Mouse (Mus musculus): ENCODE data around the gene Atn1. TPM values are rescaled to one million over a fixed set of nuclear protein-coding genes. Genes with fewer than 3 reads are reported as not detected.

The Atn1 gene
- polyA plus RNA-seq, 1 experiment from 2014 or later: 17.7 TPM

GRCm38 (mm10) chr6:124746296-124746605 is 10.1 kb downstream of the Atn1 start:
- Histone ChIP-seq H3K4me3 (replicated peaks) (peak overlapping the region; percentile 55), H3K4me2 (peak overlapping the region; percentile 94), H3K27ac (peak overlapping the region; percentile 95), H3K36me3 (peaks cover 69% of the 10 kb centered on the region), H3K4me1 (peaks cover 52% of the 10 kb centered on the region), H3K9ac (peak overlapping the region; percentile 71), H3K9me3 (replicated peaks) (no peaks in the 10 kb centered on the region), H3K27me3 (no peaks in the 10 kb centered on the region)
- ATAC-seq (replicated peaks; ENCODE audit: low FRiP score): peak; percentile 3
- 24% methylated on average over 8 of the region's 8 CpGs for whole genome bisulfite sequencing

DNA sequence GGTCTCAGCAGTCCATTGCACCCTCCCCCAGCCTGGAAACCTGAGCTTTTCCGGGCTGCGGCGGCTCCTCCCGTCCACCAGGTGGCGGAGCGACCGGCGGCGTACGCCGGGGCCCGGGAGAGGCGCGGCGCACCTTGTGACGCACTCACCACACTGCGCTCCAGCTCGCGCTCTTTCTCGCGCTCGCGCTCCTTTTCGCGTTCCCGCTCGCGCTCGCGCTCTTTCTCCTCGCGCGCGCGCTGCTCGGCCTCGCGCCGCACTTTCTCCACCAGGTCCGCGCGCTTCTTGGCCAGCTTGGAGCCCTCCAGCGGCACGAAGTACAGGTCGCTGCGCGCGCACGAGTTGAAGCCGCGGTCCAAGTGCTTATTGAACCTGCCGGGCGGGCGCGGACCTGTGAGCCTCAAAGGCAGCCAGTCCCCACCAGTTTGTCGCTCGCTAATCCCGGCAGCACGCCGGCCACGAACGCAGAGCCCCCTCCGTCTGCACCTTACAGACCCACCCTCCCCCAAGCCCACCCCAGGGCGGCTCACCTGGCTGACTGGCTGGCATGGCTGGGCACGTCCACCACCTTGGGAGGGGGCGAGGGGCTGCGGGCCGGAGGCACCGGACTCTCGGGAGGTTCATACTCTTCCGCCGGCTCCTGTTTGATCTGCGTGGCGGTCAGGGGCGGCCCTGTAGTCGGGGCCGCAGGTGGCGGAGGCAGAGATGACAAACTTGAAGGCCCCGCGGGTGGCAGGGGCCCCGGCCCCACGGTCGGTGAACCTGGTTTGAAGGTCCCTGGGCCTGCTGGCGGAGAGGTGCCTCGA is 10.6 kb downstream of the Atn1 start:
- 2% methylated on average over 85 of the region's 85 CpGs for whole genome bisulfite sequencing
- H3K27ac ChIP-seq: peak overlapping the region; percentile 95
- peak overlapping the region; percentile 71 for H3K9ac ChIP-seq
- H3K9me3 ChIP-seq (replicated peaks): no peaks in the 10 kb centered on the region
- no peaks in the 10 kb centered on the region for H3K27me3 ChIP-seq
- H3K4me3 ChIP-seq (replicated peaks): peak overlapping the region; percentile 55
- peak overlapping the region; percentile 94 for H3K4me2 ChIP-seq
- ATAC-seq (replicated peaks; ENCODE audit: low FRiP score): peak; percentile 85
- H3K4me1 ChIP-seq: peaks cover 52% of the 10 kb centered on the region
- H3K36me3 ChIP-seq: peaks cover 65% of the 10 kb centered on the region

DNA sequence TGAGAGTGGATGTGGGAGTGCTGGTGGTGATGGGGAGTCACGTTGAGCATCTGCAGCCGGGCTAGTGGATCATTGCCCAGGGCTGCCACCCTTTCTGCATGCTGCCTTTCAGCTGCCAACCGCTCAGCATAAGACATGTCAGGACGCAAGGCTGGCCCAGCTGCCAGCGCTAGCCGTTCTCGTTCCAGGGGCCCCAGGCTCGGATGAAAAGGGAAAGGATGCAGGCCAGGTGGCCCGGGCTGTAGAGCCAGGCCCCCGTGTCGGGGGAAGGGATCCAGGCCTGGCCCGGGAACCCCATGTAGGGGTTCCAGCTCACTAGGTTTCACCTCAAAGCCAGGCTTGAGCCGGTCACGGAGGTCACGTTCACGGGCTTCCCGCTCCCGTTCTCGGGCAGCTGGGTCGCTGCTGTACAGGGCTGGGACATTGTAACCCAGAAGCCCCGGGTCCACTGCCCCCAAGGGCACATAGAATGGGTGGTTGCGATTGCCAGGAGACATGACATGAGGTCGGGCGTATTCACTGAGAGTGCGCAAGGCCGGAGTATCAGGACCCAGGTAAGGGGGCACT is 11.5 kb downstream of the Atn1 start:
- H3K4me3 ChIP-seq (replicated peaks): peak overlapping the region; percentile 55
- H3K36me3 ChIP-seq: peaks cover 65% of the 10 kb centered on the region
- H3K9me3 ChIP-seq (replicated peaks): no peaks in the 10 kb centered on the region
- H3K4me2 ChIP-seq: peak overlapping the region; percentile 94
- ATAC-seq (replicated peaks; ENCODE audit: low FRiP score): 0 out of 2 replicates have a peak, but pooled peaks have one; percentile 1
- H3K9ac ChIP-seq: peak overlapping the region; percentile 10
- 48% methylated on average over 26 of the region's 26 CpGs for WGBS
- H3K27ac ChIP-seq: peak overlapping the region; percentile 95
- no peaks in the 10 kb centered on the region for H3K27me3 ChIP-seq
- H3K4me1 ChIP-seq: peaks cover 52% of the 10 kb centered on the region

DNA sequence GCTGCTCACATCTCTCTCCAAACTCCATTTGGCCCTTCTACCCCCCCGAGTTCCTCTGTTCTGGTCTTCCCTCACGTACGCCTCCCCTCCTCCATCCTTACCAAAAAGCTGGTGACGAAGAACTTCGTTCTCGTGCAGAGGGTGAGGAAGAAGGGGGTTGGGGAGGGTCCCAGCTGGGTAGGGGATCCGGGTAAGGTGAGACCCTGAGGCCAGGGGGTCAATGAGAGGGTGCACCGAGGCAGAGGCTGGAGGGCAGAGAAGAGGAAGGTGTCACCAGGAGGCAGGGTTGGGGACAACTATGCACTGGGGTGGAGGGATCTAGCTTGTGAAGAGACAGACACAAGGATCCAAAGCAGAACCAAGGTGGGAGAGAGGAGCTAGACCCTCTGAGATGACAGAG is 12.7 kb downstream of the Atn1 start:
- ATAC-seq (replicated peaks; ENCODE audit: low FRiP score): no peak

GRCm38 (mm10) chr6:124742839-124743514 is 13.3 kb downstream of the Atn1 start:
- Histone ChIP-seq H3K4me2 (no peak overlapping the region), H3K36me3 (peaks cover 48% of the 10 kb centered on the region), H3K27ac (no peak overlapping the region), H3K9ac (peak overlapping the region; percentile 14; the same call in 1 of the 2 replicates), H3K4me3 (replicated peaks) (no peak overlapping the region), H3K4me1 (peaks cover 69% of the 10 kb centered on the region), H3K27me3 (no peaks in the 10 kb centered on the region), H3K9me3 (replicated peaks) (no peaks in the 10 kb centered on the region)
- 89% methylated on average over 15 of the region's 15 CpGs for WGBS
- no peak for ATAC-seq (replicated peaks; ENCODE audit: low FRiP score)

More for the DNA sequence above, 12.7 kb downstream of the Atn1 start:
- Histone ChIP-seq H3K27ac (no peak overlapping the region), H3K27me3 (no peaks in the 10 kb centered on the region), H3K36me3 (peaks cover 54% of the 10 kb centered on the region), H3K4me1 (peaks cover 63% of the 10 kb centered on the region), H3K9me3 (replicated peaks) (no peaks in the 10 kb centered on the region), H3K4me2 (no peak overlapping the region), H3K4me3 (replicated peaks) (no peak overlapping the region), H3K9ac (no peak overlapping the region)
- 84% methylated on average over 8 of the region's 8 CpGs for WGBS

DNA sequence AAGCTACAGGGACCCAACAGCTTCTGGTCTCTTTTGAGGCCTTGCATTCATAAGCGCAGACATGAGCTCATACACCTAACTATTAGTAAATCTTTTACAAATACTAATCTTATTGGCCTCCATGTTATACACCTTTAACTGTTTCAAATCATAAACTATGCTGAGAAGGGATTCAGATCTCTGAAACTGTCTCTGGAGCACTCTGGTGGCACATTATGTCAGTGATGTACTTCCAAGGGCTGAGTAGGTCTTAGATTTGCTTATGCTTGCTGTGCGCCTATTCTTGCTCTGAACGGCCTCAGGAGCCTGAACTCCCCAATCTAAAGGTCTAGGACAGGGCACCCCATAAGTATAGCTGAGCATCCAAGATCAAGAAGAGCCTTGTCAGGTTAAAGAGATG is 14.5 kb downstream of the Atn1 start:
- H3K27me3 ChIP-seq: no peaks in the 10 kb centered on the region
- 74% methylated on average over 3 of the region's 3 CpGs for WGBS
- peaks cover 60% of the 10 kb centered on the region for H3K4me1 ChIP-seq
- peaks cover 36% of the 10 kb centered on the region for H3K36me3 ChIP-seq
- H3K9ac ChIP-seq: peak overlapping the region; percentile 76
- H3K4me3 ChIP-seq (replicated peaks): peak overlapping the region; percentile 58
- peak overlapping the region; percentile 99 for H3K27ac ChIP-seq
- H3K9me3 ChIP-seq (replicated peaks): no peaks in the 10 kb centered on the region
- peak overlapping the region; percentile 75 for H3K4me2 ChIP-seq
- no peak for ATAC-seq (replicated peaks; ENCODE audit: low FRiP score)

DNA sequence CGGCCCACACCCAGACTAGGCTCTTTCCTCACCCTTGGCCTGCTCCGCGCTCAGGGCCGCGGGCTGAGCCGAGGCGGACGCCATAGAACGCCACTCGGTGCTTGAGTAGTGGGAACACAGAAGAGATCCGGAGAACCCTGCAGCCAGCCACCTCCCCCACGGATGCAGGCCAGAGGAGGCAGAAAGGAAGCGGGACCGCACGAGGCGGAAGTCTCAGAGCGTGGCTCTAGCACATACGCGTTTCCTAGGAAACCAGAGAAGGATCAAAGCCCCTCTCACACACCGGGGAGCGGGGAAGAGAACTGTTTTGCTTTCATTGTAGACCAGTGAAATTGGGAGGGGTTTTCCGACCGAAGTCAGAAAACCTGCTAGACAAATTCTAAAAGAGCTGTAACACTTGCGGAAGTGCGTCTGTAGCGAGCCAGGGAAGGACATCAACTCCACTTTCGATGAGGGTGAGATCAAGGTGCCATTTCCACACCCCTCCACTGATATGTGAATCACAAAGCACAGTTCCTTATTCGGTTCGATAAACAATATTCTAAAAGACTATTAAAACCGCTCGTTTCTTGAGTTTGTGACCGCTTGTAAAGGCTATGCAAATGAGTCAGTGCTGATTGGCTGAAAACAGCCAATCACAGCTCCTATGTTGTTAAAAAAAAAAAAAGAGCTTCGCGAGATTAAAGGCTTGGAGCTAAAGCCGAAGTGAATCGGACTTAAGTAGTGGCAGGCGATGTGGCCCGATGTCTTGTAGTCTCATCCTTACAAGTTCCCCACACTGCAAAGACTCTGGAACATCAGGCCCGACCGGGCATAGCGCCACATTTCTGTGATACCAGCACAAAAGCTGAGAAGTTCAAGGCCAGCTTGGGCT is 15.2 kb downstream of the Atn1 start, which contains the start of gene Grcc10:
Gene Grcc10, minus strand, starts transcription at position 487 of the 874 bp plus-strand sequence.
- H3K4me2 ChIP-seq: peak within 1 kb of the TSS; percentile 75
- peak within 1 kb of the TSS; percentile 76 for H3K9ac ChIP-seq
- H3K9me3 ChIP-seq (replicated peaks): no peaks in the 10 kb centered on the region
- H3K4me1 ChIP-seq: peaks cover 53% of the 10 kb centered on the region
- H3K27me3 ChIP-seq: no peaks in the 10 kb centered on the region
- peak within 1 kb of the TSS; percentile 99 for H3K27ac ChIP-seq
- ATAC-seq (replicated peaks; ENCODE audit: low FRiP score): peak; percentile 81
- WGBS: under 1% methylated on average over 41 of the region's 41 CpGs
- H3K4me3 ChIP-seq (replicated peaks): peak within 1 kb of the TSS; percentile 58
- H3K36me3 ChIP-seq: peaks cover 29% of the 10 kb centered on the region

GRCm38 (mm10) chr6:124740211-124740887 is 16.0 kb downstream of the Atn1 start:
- no peaks in the 10 kb centered on the region for H3K27me3 ChIP-seq
- peak; percentile 6 for ATAC-seq (replicated peaks; ENCODE audit: low FRiP score)
- H3K27ac ChIP-seq: peak overlapping the region; percentile 99
- peak overlapping the region; percentile 76 for H3K9ac ChIP-seq
- H3K4me1 ChIP-seq: peaks cover 47% of the 10 kb centered on the region
- H3K4me3 ChIP-seq (replicated peaks): peak overlapping the region; percentile 58
- H3K4me2 ChIP-seq: peak overlapping the region; percentile 75
- WGBS: under 1% methylated on average over 29 of the region's 29 CpGs
- peaks cover 29% of the 10 kb centered on the region for H3K36me3 ChIP-seq
- no peaks in the 10 kb centered on the region for H3K9me3 ChIP-seq (replicated peaks)

- peak overlapping the region; percentile 75 for H3K4me2 ChIP-seq
- 82% methylated on average over 10 of the region's 10 CpGs for WGBS
- 0 out of 2 replicates have a peak overlapping the region, but pooled peaks have one; percentile 76 for H3K9ac ChIP-seq
- no peaks in the 10 kb centered on the region for H3K9me3 ChIP-seq (replicated peaks)
- no peak for ATAC-seq (replicated peaks; ENCODE audit: low FRiP score)
- peaks cover 21% of the 10 kb centered on the region for H3K36me3 ChIP-seq
- peak overlapping the region; percentile 99 for H3K27ac ChIP-seq
- no peaks in the 10 kb centered on the region for H3K27me3 ChIP-seq
- H3K4me3 ChIP-seq (replicated peaks): peak overlapping the region; percentile 58; the same call in 1 of the 2 replicates
- H3K4me1 ChIP-seq: peaks cover 37% of the 10 kb centered on the region
These were observed 17.0 kb downstream of the Atn1 start for GRCm38 (mm10) chr6:124739231-124739796.

- Histone ChIP-seq H3K27me3 (no peaks in the 10 kb centered on the region), H3K27ac (peak within 1 kb of the TSS; percentile 99), H3K9ac (0 out of 2 replicates have a peak within 1 kb of the TSS, but pooled peaks have one; percentile 76), H3K4me2 (peak within 1 kb of the TSS; percentile 75), H3K4me3 (replicated peaks) (peak within 1 kb of the TSS; percentile 58), H3K9me3 (replicated peaks) (no peaks in the 10 kb centered on the region), H3K36me3 (peaks cover 14% of the 10 kb centered on the region), H3K4me1 (peaks cover 37% of the 10 kb centered on the region)
- 24% methylated on average over 15 of the region's 15 CpGs for WGBS
- ATAC-seq (replicated peaks; ENCODE audit: low FRiP score): peak; percentile 61
These were observed 17.8 kb downstream of the Atn1 start, which contains the start of gene Ptpn6 for GRCm38 (mm10) chr6:124738511-124739023. Ptpn6 (minus strand) TSS chr6:124738714.

Data from kidney, embryonic 15.5 days (tissue).